Mouse (Mus musculus) C2C12 (cell line): ENCODE measurements around the gene Eepd1. TPM values are rescaled to one million over a fixed set of nuclear protein-coding genes. Genes with fewer than 3 reads are reported as not detected.

Source experiments
- H3K27me3 ChIP-seq: one replicate; pipeline ENCODE4 v1.6.1; 2011; ENCODE audit not compliant: control insufficient read depth, insufficient read depth, insufficient read length
- H3K36me3 ChIP-seq: one replicate; pipeline ENCODE4 v1.6.1; 2011; ENCODE audit not compliant: control insufficient read depth, insufficient read depth
- H3K4me3 ChIP-seq: one replicate; pipeline ENCODE4 v1.5.1; 2011; ENCODE audit warnings: mild to moderate bottlenecking, control low read depth; ENCODE audit not compliant: poor library complexity, insufficient read depth, severe bottlenecking
- H3K79me2 ChIP-seq: one replicate; pipeline ENCODE4 v1.6.1; 2011; ENCODE audit not compliant: control insufficient read depth, insufficient read depth
- H3K79me3 ChIP-seq: one replicate; pipeline ENCODE4 v1.6.1; 2011; ENCODE audit warnings: low read depth, control low read depth
- H3ac ChIP-seq: one replicate; pipeline ENCODE3; 2011; ENCODE audit warnings: low read depth; ENCODE audit not compliant: control insufficient read depth, insufficient read length
- CEBPB ChIP-seq: IDR thresholded peaks from one replicate; pipeline ENCODE4 v1.6.1; 2011; ENCODE audit warnings: low read depth, mild to moderate bottlenecking, control low read depth, moderate library complexity
- CTCF ChIP-seq: IDR thresholded peaks from one replicate; pipeline ENCODE4 v1.5.1; 2011; ENCODE audit not compliant: control insufficient read depth, insufficient read depth, insufficient read length
- FOSL1 ChIP-seq: IDR thresholded peaks from one replicate; pipeline ENCODE4 v1.8.0; 2011; ENCODE audit warnings: mild to moderate bottlenecking, low read length; ENCODE audit not compliant: poor library complexity, insufficient read depth, severe bottlenecking
- MAX ChIP-seq: IDR thresholded peaks from one replicate; pipeline ENCODE4 v1.6.1; 2011; ENCODE audit warnings: mild to moderate bottlenecking, control low read depth
- MYOD1 ChIP-seq: IDR thresholded peaks from one replicate; pipeline ENCODE4 v1.6.1; 2011; ENCODE audit warnings: low read depth; ENCODE audit not compliant: control insufficient read depth, insufficient read length
- MYOG ChIP-seq: IDR thresholded peaks from one replicate; pipeline ENCODE4 v1.6.1; 2011; ENCODE audit not compliant: control insufficient read depth, insufficient read length; ENCODE audit errors: extremely low read depth
- USF1 ChIP-seq: IDR thresholded peaks from one replicate; pipeline ENCODE4 v1.6.1; 2011; ENCODE audit warnings: low read depth, mild to moderate bottlenecking, control low read depth, moderate library complexity
- polyA plus RNA-seq: library from polyadenylated mRNA; unstranded; fragments of >200 nt; fragmentation: generic; extraction: Trizol; gene quantifications from one replicate; pipeline ENCODE4 v1.2.1, GENCODE M21; 2012; ENCODE audit warnings: missing spikeins

The Eepd1 gene
- polyA plus RNA-seq, 1 experiment = 1.1 TPM

GRCm38 (mm10) chr9:25480676-25481075 is 671 bp upstream of the Eepd1 start:
- no peaks in the 10 kb centered on the region for H3K27me3 ChIP-seq
- H3ac ChIP-seq = no peak overlapping the region
- H3K4me3 ChIP-seq = no peak overlapping the region
- no peaks in the 10 kb centered on the region for H3K79me2 ChIP-seq
- H3K36me3 ChIP-seq = no peaks in the 10 kb centered on the region
- TF ChIP-seq MYOD1 = no peak
- TF ChIP-seq CEBPB = no peak
- no peak for TF ChIP-seq MYOG
- TF ChIP-seq CTCF = no peak
- TF ChIP-seq MAX = no peak
- no peak for TF ChIP-seq USF1
- no peak for TF ChIP-seq FOSL1
- H3K79me3 ChIP-seq = no peaks in the 10 kb centered on the region

GRCm38 (mm10) chr9:25482322-25482998 is 1.1 kb downstream of the Eepd1 start:
- no peaks in the 10 kb centered on the region for H3K79me3 ChIP-seq
- TF ChIP-seq USF1 (no peak), MYOG (no peak), MYOD1 (no peak), MAX (no peak), FOSL1 (no peak), CTCF (no peak), CEBPB (no peak)
- no peak overlapping the region for H3ac ChIP-seq
- no peak overlapping the region for H3K4me3 ChIP-seq
- no peaks in the 10 kb centered on the region for H3K79me2 ChIP-seq
- no peaks in the 10 kb centered on the region for H3K36me3 ChIP-seq
- no peaks in the 10 kb centered on the region for H3K27me3 ChIP-seq

- Histone ChIP-seq H3K36me3 (no peaks in the 10 kb centered on the region), H3K27me3 (no peaks in the 10 kb centered on the region), H3K79me2 (no peaks in the 10 kb centered on the region), H3ac (no peak overlapping the region), H3K79me3 (no peaks in the 10 kb centered on the region), H3K4me3 (no peak overlapping the region)
- TF ChIP-seq MAX (no peak), MYOD1 (no peak), CEBPB (no peak), MYOG (no peak), FOSL1 (no peak), CTCF (no peak), USF1 (no peak)
Measured at GRCm38 (mm10) chr9:25482999-25483347, 1.6 kb downstream of the Eepd1 start.

DNA sequence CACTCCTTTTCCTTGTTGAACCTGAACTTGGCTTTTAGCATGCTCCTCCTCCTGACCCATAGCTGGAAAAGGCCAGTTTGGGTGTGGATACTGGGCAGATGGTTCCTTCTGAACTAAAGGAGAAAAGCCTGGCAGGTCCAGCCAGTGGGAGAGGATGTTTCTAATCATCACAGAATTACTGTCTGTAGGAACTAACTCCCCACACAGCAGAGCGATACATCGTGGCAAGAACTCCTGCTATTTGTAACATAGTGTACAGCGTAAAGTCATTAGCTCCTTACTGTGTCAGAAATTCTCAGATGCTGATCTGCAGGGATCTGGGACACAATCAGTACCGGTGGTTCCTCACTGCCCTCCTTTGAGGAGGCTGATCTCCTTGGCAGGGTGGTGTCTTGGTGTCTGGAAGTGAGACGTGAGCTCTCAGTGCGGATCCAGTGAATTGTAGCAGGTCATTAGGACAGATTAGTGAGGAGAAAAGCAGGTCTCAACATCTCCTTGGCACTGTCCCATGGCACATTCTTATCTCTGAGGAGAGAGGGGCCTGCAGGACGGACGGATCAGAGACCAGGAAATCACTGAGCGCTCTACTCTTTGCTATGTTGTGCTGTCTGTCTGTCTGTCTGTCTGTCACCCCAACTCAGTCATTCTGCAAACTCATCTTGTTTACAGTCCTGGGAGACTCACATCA is 2.7 kb downstream of the Eepd1 start:
- H3K36me3 ChIP-seq = no peaks in the 10 kb centered on the region
- no peaks in the 10 kb centered on the region for H3K79me2 ChIP-seq
- H3K27me3 ChIP-seq = no peaks in the 10 kb centered on the region
- no peak for TF ChIP-seq CTCF
- no peak for TF ChIP-seq FOSL1
- TF ChIP-seq MYOG = no peak
- TF ChIP-seq CEBPB = no peak
- TF ChIP-seq MAX = no peak
- TF ChIP-seq MYOD1 = no peak
- no peak for TF ChIP-seq USF1
- H3K4me3 ChIP-seq = no peak overlapping the region
- H3ac ChIP-seq = no peak overlapping the region
- H3K79me3 ChIP-seq = no peaks in the 10 kb centered on the region

GRCm38 (mm10) chr9:25484619-25484986 is 3.3 kb downstream of the Eepd1 start:
- TF ChIP-seq CEBPB (no peak), USF1 (no peak), MAX (no peak)
- Histone ChIP-seq H3ac (no peak overlapping the region), H3K36me3 (no peaks in the 10 kb centered on the region), H3K27me3 (no peaks in the 10 kb centered on the region), H3K79me2 (no peaks in the 10 kb centered on the region), H3K79me3 (no peaks in the 10 kb centered on the region), H3K4me3 (no peak overlapping the region)

GRCm38 (mm10) chr9:25485006-25485405 is 3.7 kb downstream of the Eepd1 start:
- Histone ChIP-seq H3K79me2 (no peaks in the 10 kb centered on the region), H3K79me3 (no peaks in the 10 kb centered on the region), H3ac (no peak overlapping the region), H3K27me3 (no peaks in the 10 kb centered on the region), H3K36me3 (no peaks in the 10 kb centered on the region), H3K4me3 (no peak overlapping the region)
- TF ChIP-seq MYOD1 (no peak), USF1 (no peak), FOSL1 (no peak), MYOG (no peak), MAX (no peak), CEBPB (no peak), CTCF (no peak)
